Mouse (Mus musculus) adrenal gland, postnatal 25 days (tissue): Measurements from ENCODE around the gene Rapgef1. TPM values are rescaled to one million over a fixed set of nuclear protein-coding genes. Genes with fewer than 3 reads are reported as not detected.
"Not testable (repeated sequence)": the region's sequence is repeated elsewhere in the genome, so short reads cannot be mapped to it uniquely, and the experiment has no call there.

ENCODE experiments used
- DNase-seq: peaks from one replicate; pipeline ENCODE4 v3.0.0; 2021; ENCODE audit warnings: mixed read lengths
- total RNA-seq: library from RNA; stranded (reverse); gene quantifications from 2 replicates; pipeline ENCODE4 v1.2.3, GENCODE M21; 2021

The Rapgef1 gene
- total RNA-seq, 1 experiment from 2014 or later: 49.5 TPM

DNA sequence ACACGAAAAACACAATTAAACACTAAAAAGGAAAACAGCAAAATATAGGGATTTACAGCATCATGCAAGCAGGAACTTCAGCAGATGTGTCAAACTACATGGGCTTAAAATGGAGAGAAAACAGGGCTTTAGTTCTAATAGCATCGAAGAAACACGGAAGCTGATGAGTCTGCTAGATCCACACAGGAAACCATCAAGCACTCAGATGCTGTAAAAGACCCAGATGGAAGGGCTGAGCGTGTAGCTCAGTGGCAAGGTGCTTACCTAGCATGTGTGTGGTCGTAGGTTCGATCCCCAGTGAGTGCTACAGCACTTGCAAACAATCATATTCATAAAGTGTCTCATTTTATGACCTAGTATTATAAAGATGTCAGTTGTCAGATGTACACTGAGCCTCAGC, 121.7 kb downstream of the Rapgef1 start:
- DNase-seq: peak; percentile 0

DNA sequence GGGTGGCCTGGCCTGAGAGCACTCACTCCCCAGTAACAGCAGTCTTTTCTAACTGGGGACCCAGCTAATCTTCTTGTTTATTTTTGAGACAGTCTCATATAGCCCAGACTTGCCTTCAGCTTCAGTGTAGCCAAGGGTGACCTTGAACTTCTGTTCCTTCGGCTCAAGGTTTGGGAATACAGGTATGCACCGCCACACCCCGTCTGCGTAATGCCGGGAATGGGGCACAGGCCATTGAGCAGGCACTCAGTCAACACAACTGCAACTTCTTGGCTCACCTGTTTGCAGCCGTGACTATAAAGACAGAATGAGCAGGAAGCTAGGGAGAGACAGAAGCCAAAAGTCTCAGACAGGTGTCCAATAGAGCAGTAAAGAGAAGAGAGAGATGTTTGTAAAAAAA, 124.7 kb downstream of the Rapgef1 start:
- no peak for DNase-seq

DNA sequence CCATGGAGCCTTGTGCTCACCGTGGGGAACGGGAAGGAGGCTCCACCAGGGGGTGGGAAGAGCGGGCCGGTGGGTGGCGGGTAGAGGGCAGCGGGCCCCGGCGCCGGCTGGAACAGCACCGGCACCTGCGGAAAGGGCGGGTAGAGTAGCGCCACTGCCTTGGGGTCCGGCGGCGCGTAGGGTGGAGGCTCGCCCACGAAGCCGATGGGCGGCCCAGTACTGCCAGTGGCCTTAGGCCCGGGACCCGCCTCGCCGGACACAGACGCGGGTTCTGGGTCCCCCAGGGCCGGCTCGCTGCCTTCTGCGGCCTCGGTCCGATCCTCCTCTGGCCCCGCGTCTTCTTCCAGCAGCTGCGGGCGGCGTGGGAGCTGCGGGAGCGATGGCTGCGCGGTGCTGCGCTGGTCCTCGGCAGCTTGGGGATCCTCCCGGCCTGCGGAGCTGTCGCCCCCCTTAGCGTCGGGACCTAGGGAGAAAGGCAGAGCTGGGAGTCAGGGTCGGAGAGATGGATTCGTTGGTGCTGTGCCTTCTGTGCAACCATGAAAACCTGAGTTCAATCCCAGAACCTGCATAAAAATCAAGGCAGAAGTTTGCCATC, 127.8 kb downstream of the Rapgef1 start:
- DNase-seq: no peak

DNA sequence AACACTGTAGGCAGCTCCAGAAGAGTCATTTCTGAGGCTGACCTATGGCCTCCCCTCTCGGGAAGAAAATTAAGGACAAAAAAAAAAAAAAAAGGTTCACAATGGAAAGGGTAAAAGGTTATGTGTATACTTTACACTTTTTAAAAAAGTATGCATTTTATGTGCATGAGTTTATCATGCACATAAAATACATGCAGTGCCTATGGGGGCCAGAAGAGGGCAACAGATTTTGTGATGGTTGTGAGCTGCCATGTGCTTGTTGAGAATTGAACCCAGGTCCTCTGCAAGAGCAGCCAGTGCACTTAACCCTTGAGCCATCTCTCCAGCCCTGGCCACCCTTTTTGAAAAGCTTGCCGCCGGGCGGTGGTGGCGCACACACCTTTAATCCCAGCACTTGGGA, 128.3 kb downstream of the Rapgef1 start:
- no peak for DNase-seq

DNA sequence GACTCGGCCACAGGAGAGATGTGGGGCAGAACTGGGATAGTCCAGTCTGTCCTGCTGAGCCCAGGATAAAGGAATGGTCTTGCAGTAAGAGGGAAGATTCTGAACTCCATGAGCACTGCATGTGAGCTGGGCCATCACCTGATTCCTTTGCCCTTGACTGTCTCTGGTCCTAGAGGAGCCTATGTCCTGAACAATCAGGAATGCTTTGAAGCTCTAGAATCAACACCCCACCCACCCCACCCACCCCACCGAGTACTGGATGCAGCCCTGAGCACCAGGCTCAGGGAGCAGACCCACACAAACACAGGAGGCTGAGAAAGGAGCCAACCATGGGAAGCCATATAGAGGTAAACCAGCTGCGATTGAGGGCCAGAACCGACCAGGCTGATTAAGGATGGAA, 129.0 kb downstream of the Rapgef1 start:
- no peak for DNase-seq

DNA sequence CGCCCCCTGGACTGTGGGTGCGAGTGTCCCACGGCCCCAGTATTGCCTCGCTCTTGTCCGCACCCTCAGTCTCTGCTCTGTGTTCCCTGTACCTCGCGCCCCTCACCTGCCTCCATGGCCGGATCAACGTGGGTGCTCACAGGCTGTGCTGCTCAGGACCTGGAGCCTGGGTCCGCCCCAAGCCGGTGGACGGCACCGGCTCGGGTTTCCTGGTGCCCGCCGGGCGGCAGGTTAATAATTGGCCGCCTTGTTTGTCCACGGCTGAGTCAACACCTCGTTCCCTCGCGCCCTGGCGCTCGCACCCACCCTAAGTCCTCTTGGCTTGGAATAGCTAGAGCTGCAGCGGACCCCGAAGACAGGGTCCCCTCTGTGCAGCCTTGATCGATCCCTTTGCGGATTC, 132.0 kb downstream of the Rapgef1 start, which contains the start of gene Gm13420:
Gene Gm13420, minus strand, starts transcription at position 189 of the 400 bp plus-strand sequence.
- no peak for DNase-seq

DNA sequence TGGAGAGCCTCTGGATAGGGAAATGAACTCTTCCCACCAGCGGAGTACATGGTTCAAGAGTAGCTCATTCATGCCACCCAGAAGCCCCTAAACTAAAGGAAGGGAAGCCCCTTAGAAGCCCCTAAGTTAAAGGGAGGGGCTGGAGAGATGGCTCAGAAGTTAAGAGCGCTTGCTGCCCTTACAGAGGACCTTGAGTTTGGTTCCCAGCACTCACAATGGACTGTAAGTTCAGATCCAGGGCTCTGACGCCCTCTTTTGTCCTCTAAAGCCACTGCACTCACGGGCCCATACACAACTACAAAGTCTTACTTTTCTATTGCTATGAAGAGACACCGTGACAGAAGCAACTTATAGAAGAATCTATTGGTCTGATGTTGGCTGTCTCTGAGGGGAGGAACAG, 132.9 kb downstream of the Rapgef1 start:
- no peak for DNase-seq

DNA sequence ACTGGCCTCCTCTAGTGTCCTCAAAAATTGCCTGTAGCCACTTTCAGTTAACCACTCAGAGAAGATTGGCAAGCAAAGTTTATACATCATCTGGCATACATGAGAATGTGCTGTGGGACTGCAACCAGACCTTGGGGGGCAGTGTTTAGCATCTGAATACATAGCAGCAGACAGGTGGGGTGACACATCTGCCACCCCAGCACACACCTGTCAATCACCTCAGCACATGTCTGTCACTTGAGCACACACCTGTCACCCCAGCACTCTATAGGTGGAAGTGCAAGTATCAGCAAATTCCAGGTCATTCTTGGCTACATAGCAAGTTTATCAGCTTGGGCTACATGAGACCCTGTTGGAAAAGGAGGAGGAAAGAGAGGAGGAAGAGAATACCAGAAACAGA, 136.2 kb downstream of the Rapgef1 start:
- no peak for DNase-seq

DNA sequence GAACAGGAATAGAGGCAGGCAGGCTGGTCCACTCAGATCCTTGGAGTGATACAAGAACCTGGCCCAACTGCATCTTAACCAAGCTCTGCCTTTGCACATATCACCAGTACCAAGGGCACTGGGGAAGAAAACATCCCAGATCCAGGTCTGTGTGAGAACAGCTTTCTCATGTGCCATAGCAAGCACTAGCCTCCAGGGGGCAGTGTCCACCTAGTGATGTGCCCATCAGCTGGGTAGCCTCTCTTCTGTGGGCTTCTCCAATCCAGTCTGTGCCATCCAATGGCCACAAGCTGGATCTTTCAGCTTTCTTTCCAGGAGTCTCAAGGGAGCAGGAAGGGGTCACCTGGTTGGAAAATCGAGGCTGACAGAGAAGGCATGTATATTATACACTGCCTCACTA, 145.3 kb downstream of the Rapgef1 start:
- peak; percentile 78 for DNase-seq

DNA sequence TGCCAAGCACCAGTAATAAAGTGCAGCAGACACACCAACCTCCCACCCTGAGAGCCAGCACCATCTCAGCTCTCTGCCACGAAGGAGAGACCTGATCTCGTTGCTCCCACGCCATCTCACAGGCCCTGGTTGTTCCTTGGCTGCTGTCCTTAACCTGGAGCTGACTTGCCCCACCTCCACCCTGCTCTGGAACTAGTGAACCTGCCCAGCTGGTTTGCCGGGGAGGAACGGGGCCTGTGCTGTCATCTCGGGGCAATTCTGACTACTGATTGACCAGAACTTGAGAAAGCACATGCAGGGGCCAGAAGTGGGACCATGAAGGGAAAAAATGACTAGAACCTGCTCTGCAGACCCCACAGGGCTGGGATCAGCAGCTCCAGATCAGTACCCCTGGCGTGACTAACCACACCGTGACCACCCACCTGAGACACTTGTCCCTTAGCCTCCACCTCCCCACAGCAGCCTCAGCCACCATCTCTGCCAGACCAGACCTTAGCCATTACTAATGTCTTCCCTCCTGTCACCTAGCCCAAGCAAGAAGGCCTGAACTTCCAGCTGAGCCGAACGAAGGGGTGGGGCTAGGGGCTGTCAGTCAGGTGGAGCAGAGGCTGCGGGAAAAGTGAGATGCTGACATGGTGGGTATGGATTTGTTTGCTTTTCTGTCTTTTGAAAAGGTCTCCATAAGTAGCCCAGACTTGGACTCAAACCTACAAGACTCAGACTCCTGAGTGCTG, 148.6 kb downstream of the Rapgef1 start:
- no peak for DNase-seq

DNA sequence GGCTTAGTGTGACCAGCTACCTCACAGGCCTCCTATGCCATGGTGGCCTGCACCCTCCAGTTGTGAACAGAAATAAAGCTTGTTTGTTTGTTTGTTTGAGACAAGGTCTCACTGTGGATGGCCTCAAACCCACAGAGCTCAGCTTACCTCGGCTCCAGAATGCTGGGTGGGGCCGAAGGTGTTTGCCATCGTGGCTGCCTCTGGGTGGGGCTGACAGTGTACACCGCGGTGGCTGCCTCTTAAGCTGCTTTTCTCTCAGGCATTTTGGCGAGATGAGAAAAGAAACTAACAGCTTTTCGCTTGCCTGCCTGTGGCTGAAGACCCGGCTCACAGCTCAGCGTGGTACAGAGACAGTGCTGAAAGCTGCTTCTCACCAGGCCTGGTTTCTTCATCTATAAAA, 149.4 kb downstream of the Rapgef1 start:
- no peak for DNase-seq

DNA sequence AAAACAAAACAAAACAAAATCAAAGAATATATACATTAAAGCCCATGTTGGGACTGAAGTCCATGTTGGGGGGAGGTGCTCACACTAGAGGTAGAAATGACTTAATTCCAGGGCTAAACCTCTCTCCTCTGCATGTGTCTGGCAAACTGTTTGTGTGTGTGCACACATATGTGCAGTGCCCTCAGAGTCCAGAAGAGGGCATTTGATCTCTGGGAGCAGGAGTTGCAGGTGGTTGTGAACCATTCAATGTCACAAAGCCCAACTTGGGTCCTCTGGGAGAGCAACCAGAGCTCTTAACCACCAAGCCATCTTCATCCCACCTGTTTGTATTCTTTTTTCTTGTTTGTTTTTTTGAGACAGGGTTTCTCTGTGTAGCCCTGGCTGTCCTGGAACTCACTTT, 150.6 kb downstream of the Rapgef1 start:
- DNase-seq: no peak

DNA sequence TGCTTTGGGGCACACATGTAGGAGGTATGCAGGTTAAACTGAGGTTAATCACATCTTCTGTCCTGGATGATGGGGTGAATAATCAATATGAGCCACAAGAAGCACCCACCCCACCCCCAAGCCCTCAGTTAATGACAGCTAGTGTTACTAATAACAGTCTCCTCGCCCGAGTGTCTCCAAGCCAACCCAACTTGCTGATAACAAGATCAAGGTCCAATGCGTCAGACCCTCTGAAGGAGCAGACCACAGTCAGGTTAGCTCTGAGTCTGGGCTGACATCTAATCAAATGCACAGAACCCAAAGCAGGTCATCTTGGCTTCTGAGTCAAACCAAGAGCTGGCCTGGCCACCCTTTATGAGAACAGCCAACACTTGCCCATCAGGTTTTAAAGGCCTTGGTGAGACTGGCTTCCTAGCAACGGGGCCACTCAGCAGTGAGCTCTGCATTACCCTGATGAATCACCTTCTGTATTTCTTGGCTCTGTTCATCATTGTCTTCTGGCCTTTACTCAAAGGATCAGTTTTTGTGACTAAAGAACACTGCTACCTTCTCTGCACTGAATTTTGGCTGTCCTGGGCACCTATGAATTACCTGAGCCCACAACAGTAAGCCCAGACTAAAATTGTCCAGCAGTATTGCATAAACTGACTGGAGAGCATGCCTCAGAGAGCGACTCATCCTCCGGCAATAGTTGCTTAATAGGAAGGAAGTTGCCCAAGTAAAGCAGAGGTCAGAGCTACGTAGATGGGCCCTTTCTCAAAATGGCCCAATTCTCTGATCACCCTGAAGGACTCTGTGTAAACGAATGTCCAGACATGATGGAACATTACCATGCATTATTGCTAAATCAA, 152.3 kb downstream of the Rapgef1 start:
- DNase-seq: peak; percentile 38

DNA sequence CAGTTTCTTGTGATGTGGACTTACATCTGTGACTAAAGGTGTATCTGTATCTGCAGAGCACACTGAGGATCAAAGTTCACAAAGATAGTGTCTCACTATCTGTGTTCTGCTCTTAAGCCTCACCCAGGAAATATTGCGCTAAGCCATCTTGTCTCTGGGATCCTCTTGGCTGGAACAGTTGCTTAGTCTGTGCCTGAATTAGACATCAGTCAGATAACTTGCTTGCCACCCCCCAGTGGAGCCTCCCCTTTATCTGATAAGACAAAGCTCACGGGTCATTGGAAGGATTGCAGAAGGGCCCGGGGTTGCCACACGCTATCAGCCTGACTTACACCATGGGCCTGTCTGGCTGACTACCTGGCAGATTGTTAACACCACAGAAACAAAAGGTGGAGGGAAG, 153.8 kb downstream of the Rapgef1 start:
- no peak for DNase-seq

DNA sequence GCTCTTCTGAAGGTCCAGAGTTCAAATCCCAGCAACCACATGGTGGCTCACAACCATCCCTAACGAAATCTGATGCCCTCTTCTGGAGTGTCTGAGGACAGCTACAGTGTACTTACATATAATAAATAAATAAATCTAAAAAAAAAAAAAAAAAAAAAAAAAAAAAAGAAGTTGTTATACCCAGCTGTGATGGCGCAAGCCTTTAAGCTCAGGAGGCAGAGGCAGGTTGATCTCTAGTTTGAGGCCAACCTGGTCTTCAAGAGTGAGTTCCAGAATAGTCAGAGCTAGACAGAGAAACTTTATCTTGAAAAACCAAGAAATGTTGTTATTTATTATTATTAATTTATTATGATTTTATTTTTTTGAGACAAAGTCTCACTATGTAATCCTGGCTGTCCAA, 161.7 kb downstream of the Rapgef1 start:
- DNase-seq: not testable (repeated sequence)

DNA sequence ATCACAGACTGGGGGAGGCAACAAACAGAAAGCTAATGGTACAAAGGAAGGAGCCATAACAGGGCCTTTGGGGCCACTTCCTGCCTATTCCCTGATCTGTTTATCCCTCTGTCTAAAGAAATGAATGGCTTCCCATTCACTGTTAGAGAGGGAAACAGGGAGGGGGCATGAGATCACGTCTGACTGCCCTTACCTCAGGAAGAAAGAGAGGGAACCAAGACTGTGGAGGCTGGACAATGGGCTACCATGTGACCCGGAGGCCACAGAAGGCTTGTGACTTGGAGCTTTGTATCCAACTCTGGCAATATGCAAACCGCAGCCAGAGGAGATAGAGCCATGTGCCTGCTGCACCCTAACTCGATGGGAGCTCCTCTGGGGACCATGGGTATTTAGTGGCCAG, 164.8 kb downstream of the Rapgef1 start:
- DNase-seq: no peak

DNA sequence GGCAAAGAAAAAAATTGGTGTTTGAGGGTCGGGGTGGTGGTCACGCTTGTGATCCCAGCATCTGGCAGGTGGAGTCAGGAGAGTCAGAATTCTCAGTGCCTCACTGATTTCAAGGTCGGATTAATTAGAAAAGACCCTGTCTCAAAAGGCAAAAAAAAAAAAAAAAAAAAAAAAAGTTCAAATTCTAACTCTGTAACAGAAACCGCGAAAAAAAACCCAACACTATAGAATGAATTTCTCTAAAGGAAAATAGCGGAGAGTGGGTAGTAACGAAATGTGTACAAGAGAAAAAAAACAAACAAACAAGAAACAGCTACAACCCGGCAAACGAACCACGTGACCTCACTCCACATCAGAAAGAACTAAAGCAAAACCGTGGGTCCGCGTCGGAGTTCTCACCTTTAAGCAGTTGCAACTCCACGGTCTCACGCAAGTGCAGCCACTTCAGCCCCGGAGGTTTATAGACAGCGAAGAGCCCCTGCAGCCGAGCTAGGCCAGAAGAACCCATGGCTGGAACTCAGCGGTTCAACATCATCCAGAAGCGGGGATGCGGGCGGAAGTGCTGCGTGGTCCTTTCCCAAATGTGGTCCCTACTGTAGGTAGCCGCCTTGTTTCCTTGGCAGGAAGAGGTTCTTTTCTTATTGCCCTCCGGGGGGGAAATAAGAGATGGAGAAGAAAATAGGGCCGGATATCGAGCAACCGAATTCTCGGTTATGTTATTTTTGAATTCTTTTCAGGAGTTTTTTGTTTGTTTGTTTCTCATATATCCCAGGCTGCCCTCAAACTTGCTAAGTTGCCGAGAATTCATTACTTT, 167.8 kb downstream of the Rapgef1 start, which contains the start of gene Coq4:
Gene Coq4, plus strand, starts transcription at position 390 of the 814 bp plus-strand sequence.
- peak; percentile 79 for DNase-seq

DNA sequence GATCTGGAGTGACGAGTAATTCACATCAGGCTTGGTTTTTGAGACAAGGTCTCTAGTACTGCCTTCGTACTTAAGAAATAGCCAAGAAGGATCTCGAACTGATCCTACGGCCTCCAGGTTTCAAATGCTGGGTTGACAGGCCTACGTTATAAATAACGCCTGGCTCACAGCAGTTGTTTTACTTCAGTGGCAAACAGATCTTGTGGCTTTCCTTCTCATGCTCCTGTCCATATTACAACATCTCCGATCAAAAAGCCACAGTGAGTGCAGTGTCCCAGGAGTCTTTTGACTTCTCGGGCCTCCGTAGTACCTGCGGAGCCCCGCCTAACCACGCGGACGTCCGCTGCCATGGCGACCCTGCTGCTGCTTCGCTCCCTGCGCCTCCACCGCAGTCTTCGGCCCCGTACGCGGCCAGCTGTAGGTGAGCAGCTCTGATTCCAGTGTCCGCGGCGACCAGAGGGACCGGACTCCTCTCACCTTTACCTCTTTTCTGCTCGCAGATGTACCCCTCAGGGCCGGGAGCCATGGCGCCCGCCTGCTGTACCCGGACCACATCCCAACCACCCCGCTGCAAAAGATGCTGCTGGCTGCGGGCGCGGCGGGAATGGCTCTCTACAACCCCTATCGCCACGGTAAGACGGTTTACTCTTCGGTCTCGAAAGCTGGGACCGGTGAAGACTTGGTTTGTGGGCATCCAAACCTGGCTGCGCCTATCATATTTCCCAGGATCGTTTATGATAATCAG, 168.6 kb downstream of the Rapgef1 start, which contains the start of gene Trub2:
Gene Trub2, minus strand, starts transcription at position 566 of the 745 bp plus-strand sequence.
- DNase-seq: peak; percentile 85
